27 mouse cellular contexts compared by ENCODE assay signal in genomic region chr10:119490831-119491230, GRCm38 (mm10). TPM values are rescaled to one million over a fixed set of nuclear protein-coding genes. Genes with fewer than 3 reads are reported as not detected.
"Had no signal": no experiment of that assay in that cellular context is flagged by ENCODE, and none has a peak within 500 bp of the region (broad histone marks: within the 10 kb centered on the region; RNA-seq: fewer than 3 reads in every experiment).

No protein-coding gene starts in this region.

- ATAC-seq: hindbrain, postnatal 0 days; intestine, embryonic 16.5 days; liver, embryonic 12.5 days had no signal

- H3K27ac ChIP-seq: gastrocnemius, adult 2 months; heart, embryonic 10.5 days; heart, embryonic 13.5 days; heart, embryonic 15.5 days; hindbrain, embryonic 13.5 days; hindbrain, embryonic 15.5 days; hindbrain, postnatal 0 days; kidney, embryonic 15.5 days; kidney, postnatal 0 days; limb, embryonic 13.5 days; limb, embryonic 15.5 days; liver, embryonic 12.5 days had no signal

- H3K4me1 ChIP-seq: heart, embryonic 15.5 days; hindbrain, embryonic 13.5 days; hindbrain, embryonic 15.5 days; kidney, embryonic 15.5 days; limb, embryonic 13.5 days; limb, embryonic 15.5 days; liver, embryonic 12.5 days had no signal

- H3K9ac ChIP-seq: heart, embryonic 13.5 days; heart, embryonic 15.5 days; hindbrain, embryonic 13.5 days; hindbrain, embryonic 15.5 days; kidney, embryonic 15.5 days; limb, embryonic 13.5 days; limb, embryonic 15.5 days; liver, embryonic 12.5 days had no signal

- DNase-seq: gastrocnemius, adult 2 months; gastrocnemius, postnatal 10 days; gastrocnemius, postnatal 36 days; heart, adult 18-20 months; heart, postnatal 14 days; heart, postnatal 36 days; kidney, adult 11 months; kidney, adult 2 months; kidney, adult 9 months; kidney, postnatal 14 days; kidney, postnatal 36 days; layer of hippocampus, adult 9-11 months; layer of hippocampus, postnatal 36 days; left cerebral cortex, postnatal 4 days had no signal

- H3K4me2 ChIP-seq: heart, embryonic 13.5 days; heart, embryonic 15.5 days; hindbrain, embryonic 13.5 days; hindbrain, embryonic 15.5 days; kidney, embryonic 15.5 days; limb, embryonic 13.5 days; limb, embryonic 15.5 days; liver, embryonic 12.5 days had no signal

- H3K9me3 ChIP-seq: heart, embryonic 10.5 days; heart, embryonic 13.5 days; heart, embryonic 15.5 days; hindbrain, embryonic 13.5 days; hindbrain, embryonic 15.5 days; kidney, embryonic 15.5 days; limb, embryonic 13.5 days; limb, embryonic 15.5 days had no signal

- H3K27me3 ChIP-seq: heart, embryonic 13.5 days; heart, embryonic 15.5 days; hindbrain, embryonic 13.5 days; hindbrain, embryonic 15.5 days; kidney, embryonic 15.5 days; limb, embryonic 13.5 days; limb, embryonic 15.5 days; liver, embryonic 12.5 days had no signal

- H3K36me3 ChIP-seq: heart, embryonic 13.5 days; heart, embryonic 15.5 days; hindbrain, embryonic 13.5 days; hindbrain, embryonic 15.5 days; kidney, embryonic 15.5 days; limb, embryonic 13.5 days; limb, embryonic 15.5 days; liver, embryonic 12.5 days had no signal

- H3K4me3 ChIP-seq: gastrocnemius, adult 2 months; heart, embryonic 10.5 days; heart, embryonic 13.5 days; heart, embryonic 15.5 days; hindbrain, embryonic 13.5 days; hindbrain, embryonic 15.5 days; kidney, embryonic 15.5 days; limb, embryonic 13.5 days; limb, embryonic 15.5 days; liver, embryonic 12.5 days had no signal

RNA-seq across cellular contexts. Expression of gene Grip1, which starts 37.2 kb away (rescaled TPM):
- total RNA-seq: gastrocnemius, adult 2 months; gastrocnemius, postnatal 36 days; hematopoietic stem cell, adult 5-6 weeks had no signal
